Mouse (Mus musculus): Measurements from ENCODE around the gene Olfr69.
"Not testable (repeated sequence)": the region's sequence is repeated elsewhere in the genome, so short reads cannot be mapped to it uniquely, and the experiment has no call there.

DNA sequence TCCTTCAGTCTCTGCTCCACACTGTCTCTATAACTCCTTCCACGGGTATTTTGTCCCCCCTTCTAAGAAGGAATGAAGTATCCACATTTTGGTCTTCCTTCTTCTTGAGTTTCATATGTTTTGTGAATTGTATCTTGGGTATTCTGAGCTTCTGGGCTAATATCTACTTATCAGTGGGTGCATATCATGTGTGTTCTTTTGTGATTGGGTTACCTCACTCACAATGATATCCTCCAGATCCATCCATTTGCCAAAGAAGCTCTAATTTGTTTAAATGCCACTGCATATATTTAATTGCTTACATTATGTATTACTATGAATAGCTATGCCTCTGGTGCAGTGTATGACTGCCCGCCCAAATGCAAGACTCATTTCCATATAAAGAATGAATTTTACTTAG lies 36.7 kb upstream of the Olfr69 start:
- TF ChIP-seq CHD2, ZNF384 (IDR thresholded peaks at IDR 0.05; ENCODE audit: low read depth, low read length): not testable (repeated sequence)

Data from ES-E14 (cell line).